Mouse (Mus musculus) liver, embryonic 14.5 days (tissue): Measurements from ENCODE around the gene Gm9945.

ENCODE experiments used
- CTCF ChIP-seq: IDR thresholded peaks from 2 replicates; pipeline ENCODE4 v1.5.1; 2016; ENCODE audit warnings: antibody characterized with exemption, low read depth, control low read depth
- EP300 ChIP-seq: IDR thresholded peaks from 2 replicates; pipeline ENCODE4 v1.6.1; 2016; ENCODE audit warnings: antibody characterized with exemption, low read depth

- TF ChIP-seq CTCF, result no peak
- no peak for TF ChIP-seq EP300
Observed at GRCm38 (mm10) chr11:53505026-53505663, 25.2 kb downstream of the Gm9945 start.
